In genomic region chr11:45790504-45790903, GRCm38 (mm10) we compare ENCODE assay signal across 20 mouse cellular contexts.
DNase-seq lines count a peak whose midpoint lies in the region; ATAC-seq and TF ChIP-seq lines count a peak whose summit lies in the region.
"Had no signal": no experiment of that assay in that cellular context is flagged by ENCODE, and none has a peak within 500 bp of the region (broad histone marks: within the 10 kb centered on the region; RNA-seq: fewer than 3 reads in every experiment).

No protein-coding gene starts in this region.

- in situ Hi-C loops in Patski (cut with MboI; ENCODE audit: low pct_unique_long_range_greater_than_20kb) = no loop called here

- no peaks in the 10 kb centered on the region for H3K9me3 ChIP-seq in lung, postnatal 0 days (ENCODE audit: low read length)
- no peaks in the 10 kb centered on the region for H3K9me3 ChIP-seq in embryonic facial prominence, embryonic 14.5 days (ENCODE audit: control insufficient read depth, low read length)
- H3K9me3 ChIP-seq: forebrain, embryonic 12.5 days; hindbrain, embryonic 10.5 days; hindbrain, embryonic 15.5 days had no signal

- no peak overlapping the region for H3K9ac ChIP-seq in lung, postnatal 0 days (replicated peaks; ENCODE audit: low read depth)
- no peak overlapping the region for H3K9ac ChIP-seq in embryonic facial prominence, embryonic 14.5 days (ENCODE audit: low read depth, low read length)
- H3K9ac ChIP-seq: forebrain, embryonic 12.5 days; forebrain, postnatal 0 days; heart, embryonic 12.5 days; hindbrain, embryonic 15.5 days had no signal

- WGBS in lung, postnatal 0 days = 63% methylated on average over 8 of the region's 8 CpGs
- WGBS in embryonic facial prominence, embryonic 14.5 days = 64% methylated on average over 8 of the region's 8 CpGs

- ATAC-seq in lung, postnatal 0 days = no peak
- peak; percentile 60 for ATAC-seq in Patski
- no peak for ATAC-seq in embryonic facial prominence, embryonic 14.5 days (ENCODE audit: low read depth)
- ATAC-seq: forebrain, postnatal 0 days had no signal

- H3K27me3 ChIP-seq in lung, postnatal 0 days (replicated peaks; ENCODE audit: insufficient read depth, low read length) = no peaks in the 10 kb centered on the region
- no peaks in the 10 kb centered on the region for H3K27me3 ChIP-seq in Patski
- H3K27me3 ChIP-seq in embryonic facial prominence, embryonic 14.5 days (replicated peaks; ENCODE audit: control insufficient read depth, insufficient read depth, low read length) = no peaks in the 10 kb centered on the region
- H3K27me3 ChIP-seq: CH12.LX; heart, embryonic 12.5 days; hindbrain, embryonic 15.5 days had no signal

- no peak overlapping the region for H3K4me3 ChIP-seq in lung, postnatal 0 days (ENCODE audit: low read depth, low read length)
- H3K4me3 ChIP-seq in embryonic facial prominence, embryonic 14.5 days (ENCODE audit: low read depth, low read length) = no peak overlapping the region
- H3K4me3 ChIP-seq: forebrain, embryonic 12.5 days; heart, adult 2 months; heart, embryonic 12.5 days; hindbrain, embryonic 10.5 days; hindbrain, embryonic 15.5 days had no signal

- CTCF ChIA-PET in Patski (lab: Charles Lee) = interaction anchor here (0.9 kb wide), 1 partner anchor 39 kb away, joined by 3 read pairs; no protein-coding TSS in a partner anchor

- H3K36me3 ChIP-seq in lung, postnatal 0 days (ENCODE audit: insufficient read depth, low read length) = no peaks in the 10 kb centered on the region
- H3K36me3 ChIP-seq in embryonic facial prominence, embryonic 14.5 days (ENCODE audit: control insufficient read depth, insufficient read depth, low read length) = no peaks in the 10 kb centered on the region
- H3K36me3 ChIP-seq: forebrain, embryonic 12.5 days; heart, embryonic 12.5 days; hindbrain, embryonic 10.5 days; hindbrain, embryonic 15.5 days had no signal

- no peak for TF ChIP-seq CTCF in lung, postnatal 0 days (IDR thresholded peaks at IDR 0.05)
- no peak for TF ChIP-seq CTCF in Patski (IDR thresholded peaks at IDR 0.05)

- TF ChIP-seq EP300 in lung, postnatal 0 days (IDR thresholded peaks at IDR 0.05) = no peak

- H3K4me1 ChIP-seq in lung, postnatal 0 days (ENCODE audit: insufficient read depth, low read depth, low read length) = no peaks in the 10 kb centered on the region
- H3K4me1 ChIP-seq in embryonic facial prominence, embryonic 14.5 days (ENCODE audit: control insufficient read depth, insufficient read depth, low read length) = peaks cover 4% of the 10 kb centered on the region; the same call in 1 of the 2 replicates
- H3K4me1 ChIP-seq: heart, embryonic 12.5 days had no signal

- no peak overlapping the region for H3K4me2 ChIP-seq in lung, postnatal 0 days (replicated peaks; ENCODE audit: low read depth, low read length)
- H3K4me2 ChIP-seq in embryonic facial prominence, embryonic 14.5 days (ENCODE audit: low read depth, low read length) = no peak overlapping the region
- H3K4me2 ChIP-seq: forebrain, embryonic 12.5 days; heart, embryonic 12.5 days; hindbrain, embryonic 15.5 days had no signal

- H3K27ac ChIP-seq in lung, postnatal 0 days (ENCODE audit: low read length) = no peak overlapping the region
- peak overlapping the region; percentile 30; the same call in 1 of the 2 replicates for H3K27ac ChIP-seq in embryonic facial prominence, embryonic 14.5 days (replicated peaks; ENCODE audit: low read depth, low read length)
- H3K27ac ChIP-seq: forebrain, embryonic 12.5 days; heart, adult 2 months; hindbrain, embryonic 10.5 days; hindbrain, embryonic 15.5 days had no signal

- POLR2A ChIA-PET in Patski (lab: Charles Lee) = no interaction called here

- DNase-seq in lung, postnatal 0 days (ENCODE audit: low spot score) = peak; percentile 16
- DNase-seq in lung, postnatal 25 days (ENCODE audit: low spot score) = no peak
- DNase-seq in Patski (ENCODE audit: low read depth, low spot score) = peak; percentile 30
- no peak for DNase-seq in embryonic facial prominence, embryonic 14.5 days (ENCODE audit: low spot score)
- no peak for DNase-seq in right cerebral cortex, postnatal 4 days
- no peak for DNase-seq in heart, adult 9 months (ENCODE audit: low spot score in 2 of 2)
- DNase-seq: adrenal gland, adult 8-10 months; adrenal gland, postnatal 36 days; cerebellum, adult 11 months; cerebellum, adult 8-10 months; cerebellum, postnatal 14 days; embryo, embryonic 11 days; forebrain, postnatal 0 days; gastrocnemius, postnatal 14 days; heart, adult 2 months had no signal

Comparison
In these comparisons a context has a peak if more than half of its experiments do, and no peak if none do; other contexts are left out.
1. DNase-seq: peak in lung, postnatal 0 days (single experiment) and Patski (single experiment); none in lung, postnatal 25 days (single experiment), embryonic facial prominence, embryonic 14.5 days (single experiment), right cerebral cortex, postnatal 4 days (single experiment) and heart, adult 9 months (0 of 2).